Mouse (Mus musculus) adrenal gland, adult (tissue): ENCODE data around the gene Mrpl33.

ENCODE experiments used
- DNase-seq, 2 experiments: peaks; one replicate each; pipeline ENCODE4 v3.0.0; 2022 to 2023; ENCODE audit warnings: low spot score in 1 of 2; ENCODE audit not compliant: inconsistent age in 2 of 2

Mrpl33 gene

GRCm38 (mm10) chr5:31696971-31697643 is 100.4 kb downstream of the Mrpl33 start, which contains the start of gene Rbks:
Rbks (minus strand) TSS chr5:31697627.
- DNase-seq, result no peak

GRCm38 (mm10) chr5:31697644-31698296 is 101.0 kb downstream of the Mrpl33 start, which contains the start of gene Babam2:
Babam2 (plus strand) TSS chr5:31697684.
- peak; percentile 94 to 97 for DNase-seq

GRCm38 (mm10) chr5:31698297-31698726 is 101.6 kb downstream of the Mrpl33 start:
- peak; percentile 94 to 98 for DNase-seq

GRCm38 (mm10) chr5:31698931-31699330 is 102.2 kb downstream of the Mrpl33 start:
- DNase-seq, result peak in 1 of 2 experiments; percentile 83

GRCm38 (mm10) chr5:31699397-31699796 is 102.7 kb downstream of the Mrpl33 start:
- DNase-seq, result no peak

GRCm38 (mm10) chr5:31704971-31705370 is 108.2 kb downstream of the Mrpl33 start:
- no peak for DNase-seq

GRCm38 (mm10) chr5:31706826-31707225 is 110.1 kb downstream of the Mrpl33 start:
- DNase-seq, result no peak

GRCm38 (mm10) chr5:31709389-31709788 is 112.7 kb downstream of the Mrpl33 start:
- DNase-seq, result peak in 1 of 2 experiments; percentile 69

- no peak for DNase-seq
Measured at GRCm38 (mm10) chr5:31713280-31713711, 116.6 kb downstream of the Mrpl33 start.

GRCm38 (mm10) chr5:31713841-31714264 is 117.1 kb downstream of the Mrpl33 start:
- DNase-seq, result no peak
